Mouse (Mus musculus): Measurements from ENCODE around the gene Msi1. TPM values are rescaled to one million over a fixed set of nuclear protein-coding genes. Genes with fewer than 3 reads are reported as not detected.

Gene Msi1
- 1.9 TPM for polyA plus RNA-seq (2014; fragmentation: Illumina TruSeq; extraction: RNeasy Lipid Tissue Mini Kit (QIAGEN cat#74804); ENCODE audit: low read depth, low replicate concordance)

GRCm38 (mm10) chr5:115429359-115430186 is at the start of gene Msi1:
Gene Msi1 (plus strand): TSS chr5:115429599.

GRCm38 (mm10) chr5:115465642-115466420 is 36.4 kb downstream of the Msi1 start, which contains the start of gene Pla2g1b:
Gene Pla2g1b (plus strand): TSS chr5:115466262.

GRCm38 (mm10) chr5:115483947-115484920 is 54.8 kb downstream of the Msi1 start, which contains the start of gene Sirt4:
Gene Sirt4 (minus strand): TSS chr5:115484725.

Other genes with a start within 250 kb of the Msi1 start
- gene Cabp1, start 235.2 kb upstream of the Msi1 start, polyA plus RNA-seq (2014; fragmentation: Illumina TruSeq; extraction: RNeasy Lipid Tissue Mini Kit (QIAGEN cat#74804); ENCODE audit: low read depth, low replicate concordance): 3.2 TPM
- gene Pop5, start 193.8 kb upstream of the Msi1 start, polyA plus RNA-seq (2014; fragmentation: Illumina TruSeq; extraction: RNeasy Lipid Tissue Mini Kit (QIAGEN cat#74804); ENCODE audit: low read depth, low replicate concordance): 81.1 TPM
- gene Rnf10, start 156.7 kb upstream of the Msi1 start, polyA plus RNA-seq (2014; fragmentation: Illumina TruSeq; extraction: RNeasy Lipid Tissue Mini Kit (QIAGEN cat#74804); ENCODE audit: low read depth, low replicate concordance): 150 TPM
- gene Coq5, start 149.9 kb upstream of the Msi1 start, polyA plus RNA-seq (2014; fragmentation: Illumina TruSeq; extraction: RNeasy Lipid Tissue Mini Kit (QIAGEN cat#74804); ENCODE audit: low read depth, low replicate concordance): 28.2 TPM
- 245 TPM for gene Dynll1, start 128.6 kb upstream of the Msi1 start, polyA plus RNA-seq (2014; fragmentation: Illumina TruSeq; extraction: RNeasy Lipid Tissue Mini Kit (QIAGEN cat#74804); ENCODE audit: low read depth, low replicate concordance)
- gene Srsf9, start 102.4 kb upstream of the Msi1 start, polyA plus RNA-seq (2014; fragmentation: Illumina TruSeq; extraction: RNeasy Lipid Tissue Mini Kit (QIAGEN cat#74804); ENCODE audit: low read depth, low replicate concordance): 54.0 TPM
- 20.5 TPM for gene Gatc, start 88.4 kb upstream of the Msi1 start, polyA plus RNA-seq (2014; fragmentation: Illumina TruSeq; extraction: RNeasy Lipid Tissue Mini Kit (QIAGEN cat#74804); ENCODE audit: low read depth, low replicate concordance)
- gene Triap1, start 88.4 kb upstream of the Msi1 start, polyA plus RNA-seq (2014; fragmentation: Illumina TruSeq; extraction: RNeasy Lipid Tissue Mini Kit (QIAGEN cat#74804); ENCODE audit: low read depth, low replicate concordance): 43.0 TPM
- 608 TPM for gene Cox6a1, start 80.6 kb upstream of the Msi1 start, polyA plus RNA-seq (2014; fragmentation: Illumina TruSeq; extraction: RNeasy Lipid Tissue Mini Kit (QIAGEN cat#74804); ENCODE audit: low read depth, low replicate concordance)
- not detected for gene Pla2g1b, start 36.7 kb downstream of the Msi1 start, polyA plus RNA-seq (2014; fragmentation: Illumina TruSeq; extraction: RNeasy Lipid Tissue Mini Kit (QIAGEN cat#74804); ENCODE audit: low read depth, low replicate concordance)
- gene Sirt4, start 55.1 kb downstream of the Msi1 start, polyA plus RNA-seq (2014; fragmentation: Illumina TruSeq; extraction: RNeasy Lipid Tissue Mini Kit (QIAGEN cat#74804); ENCODE audit: low read depth, low replicate concordance): 37.6 TPM
- 83.9 TPM for gene Pxn, start 77.1 kb downstream of the Msi1 start, polyA plus RNA-seq (2014; fragmentation: Illumina TruSeq; extraction: RNeasy Lipid Tissue Mini Kit (QIAGEN cat#74804); ENCODE audit: low read depth, low replicate concordance)
- gene Rplp0, start 129.9 kb downstream of the Msi1 start, polyA plus RNA-seq (2014; fragmentation: Illumina TruSeq; extraction: RNeasy Lipid Tissue Mini Kit (QIAGEN cat#74804); ENCODE audit: low read depth, low replicate concordance): 1,640 TPM
- 46.4 TPM for gene Gcn1l1, start 135.7 kb downstream of the Msi1 start, polyA plus RNA-seq (2014; fragmentation: Illumina TruSeq; extraction: RNeasy Lipid Tissue Mini Kit (QIAGEN cat#74804); ENCODE audit: low read depth, low replicate concordance)
- 36.0 TPM for gene Rab35, start 202.3 kb downstream of the Msi1 start, polyA plus RNA-seq (2014; fragmentation: Illumina TruSeq; extraction: RNeasy Lipid Tissue Mini Kit (QIAGEN cat#74804); ENCODE audit: low read depth, low replicate concordance)